Mouse (Mus musculus): ENCODE results near the gene Ttc28.

The Ttc28 gene

GRCm38 (mm10) chr5:111085849-111086248 lies 206.2 kb downstream of the Ttc28 start:
- DNase-seq (ENCODE audit: low read depth, low spot score): no peak

- no peak for DNase-seq (ENCODE audit: low read depth, low spot score)
These were observed 217.1 kb downstream of the Ttc28 start for GRCm38 (mm10) chr5:111096750-111097149.

- DNase-seq (ENCODE audit: low read depth, low spot score): no peak
These were observed 217.9 kb downstream of the Ttc28 start for GRCm38 (mm10) chr5:111097233-111098160.

GRCm38 (mm10) chr5:111098516-111099274 lies 219.1 kb downstream of the Ttc28 start:
- no peak for DNase-seq (ENCODE audit: low read depth, low spot score)

- no peak for DNase-seq (ENCODE audit: low read depth, low spot score)
These were observed 221.0 kb downstream of the Ttc28 start for GRCm38 (mm10) chr5:111100585-111100984.

- no peak for DNase-seq (ENCODE audit: low read depth, low spot score)
These were observed 221.9 kb downstream of the Ttc28 start for GRCm38 (mm10) chr5:111101383-111101932.

- DNase-seq (ENCODE audit: low read depth, low spot score): no peak
These were observed 225.2 kb downstream of the Ttc28 start for GRCm38 (mm10) chr5:111104801-111105200.

- no peak for DNase-seq (ENCODE audit: low read depth, low spot score)
These were observed 231.8 kb downstream of the Ttc28 start for GRCm38 (mm10) chr5:111111378-111111777.

GRCm38 (mm10) chr5:111113183-111113582 lies 233.6 kb downstream of the Ttc28 start:
- no peak for DNase-seq (ENCODE audit: low read depth, low spot score)

GRCm38 (mm10) chr5:111113694-111114375 lies 234.2 kb downstream of the Ttc28 start:
- DNase-seq (ENCODE audit: low read depth, low spot score): no peak

- no peak for DNase-seq (ENCODE audit: low read depth, low spot score)
These were observed 235.0 kb downstream of the Ttc28 start for GRCm38 (mm10) chr5:111114597-111114996.

GRCm38 (mm10) chr5:111115519-111116350 lies 236.1 kb downstream of the Ttc28 start:
- no peak for DNase-seq (ENCODE audit: low read depth, low spot score)

- no peak for DNase-seq (ENCODE audit: low read depth, low spot score)
These were observed 240.2 kb downstream of the Ttc28 start for GRCm38 (mm10) chr5:111119805-111120204.

GRCm38 (mm10) chr5:111120298-111120697 lies 240.7 kb downstream of the Ttc28 start:
- DNase-seq (ENCODE audit: low read depth, low spot score): no peak

GRCm38 (mm10) chr5:111120705-111121420 lies 241.3 kb downstream of the Ttc28 start:
- DNase-seq (ENCODE audit: low read depth, low spot score): no peak

GRCm38 (mm10) chr5:111122332-111123049 lies 242.9 kb downstream of the Ttc28 start:
- DNase-seq (ENCODE audit: low read depth, low spot score): no peak

- DNase-seq (ENCODE audit: low read depth, low spot score): peak; percentile 74
These were observed 243.6 kb downstream of the Ttc28 start for GRCm38 (mm10) chr5:111123050-111123746.

- no peak for DNase-seq (ENCODE audit: low read depth, low spot score)
These were observed 245.1 kb downstream of the Ttc28 start for GRCm38 (mm10) chr5:111124620-111125200.

Data from brain, embryonic 18.5 days (tissue).